Mouse (Mus musculus): ENCODE data around the gene Calm3. TPM values are rescaled to one million over a fixed set of nuclear protein-coding genes. Genes with fewer than 3 reads are reported as not detected.
A peak's percentile ranks its signal among the peaks of the same experiment; 100 is the strongest.

Gene Calm3
- total and polyA plus RNA-seq, 2 experiments from 2014 or later = 107 to 342 TPM

GRCm38 (mm10) chr7:16895511-16895910 lies 28.4 kb downstream of the Calm3 start:
- DNase-seq (ENCODE audit: low spot score) (no peak), ATAC-seq (ENCODE audit: insufficient read depth, low read depth) (no peak)
- H3K4me3 ChIP-seq (ENCODE audit: low read depth, low read length) = 0 out of 2 replicates have a peak overlapping the region, but pooled peaks have one; percentile 14
- WGBS = 34% methylated on average over 10 of the region's 10 CpGs
- peaks cover 30% of the 10 kb centered on the region for H3K27me3 ChIP-seq (ENCODE audit: control insufficient read depth, insufficient read depth, low read length)
- peak overlapping the region; percentile 40; the same call in 1 of the 2 replicates for H3K4me2 ChIP-seq (ENCODE audit: low read depth, low read length)
- TF ChIP-seq EP300 (IDR thresholded peaks at IDR 0.05; ENCODE audit: low read depth) (no peak), CTCF (IDR thresholded peaks at IDR 0.05; ENCODE audit: low read depth) (no peak)
- H3K36me3 ChIP-seq (replicated peaks; ENCODE audit: control insufficient read depth, insufficient read depth, low read length) = no peaks in the 10 kb centered on the region
- H3K4me1 ChIP-seq (ENCODE audit: control insufficient read depth, insufficient read depth) = no peaks in the 10 kb centered on the region; the same call in 1 of the 2 replicates
- no peaks in the 10 kb centered on the region for H3K9me3 ChIP-seq (replicated peaks; ENCODE audit: control insufficient read depth, low read length)
- H3K9ac ChIP-seq (replicated peaks; ENCODE audit: low read depth, low read length) = no peak overlapping the region
- H3K27ac ChIP-seq (ENCODE audit: low read depth) = no peak overlapping the region

- Histone ChIP-seq H3K9ac (replicated peaks; ENCODE audit: low read depth, low read length) (no peak overlapping the region), H3K9me3 (replicated peaks; ENCODE audit: control insufficient read depth, low read length) (no peaks in the 10 kb centered on the region), H3K4me3 (ENCODE audit: low read depth, low read length) (0 out of 2 replicates have a peak overlapping the region, but pooled peaks have one; percentile 14), H3K27ac (ENCODE audit: low read depth) (no peak overlapping the region), H3K27me3 (ENCODE audit: control insufficient read depth, insufficient read depth, low read length) (peaks cover 27% of the 10 kb centered on the region), H3K36me3 (replicated peaks; ENCODE audit: control insufficient read depth, insufficient read depth, low read length) (no peaks in the 10 kb centered on the region), H3K4me2 (ENCODE audit: low read depth, low read length) (peak overlapping the region; percentile 40; the same call in 1 of the 2 replicates), H3K4me1 (ENCODE audit: control insufficient read depth, insufficient read depth) (no peaks in the 10 kb centered on the region; the same call in 1 of the 2 replicates)
- ATAC-seq (ENCODE audit: insufficient read depth, low read depth) (peak; percentile 24; the same call in 1 of the 2 replicates), DNase-seq (ENCODE audit: low spot score) (peak; percentile 59)
- 0% methylated on average over 24 of the region's 24 CpGs for WGBS
- TF ChIP-seq CTCF (IDR thresholded peaks at IDR 0.05; ENCODE audit: low read depth) = peak; percentile 84
- TF ChIP-seq EP300 (IDR thresholded peaks at IDR 0.05; ENCODE audit: low read depth) = no peak
These were observed 28.9 kb downstream of the Calm3 start for GRCm38 (mm10) chr7:16895000-16895399.

- Histone ChIP-seq H3K9me3 (replicated peaks; ENCODE audit: control insufficient read depth, low read length) (no peaks in the 10 kb centered on the region), H3K9ac (replicated peaks; ENCODE audit: low read depth, low read length) (no peak overlapping the region), H3K4me3 (ENCODE audit: low read depth, low read length) (no peak overlapping the region), H3K36me3 (replicated peaks; ENCODE audit: control insufficient read depth, insufficient read depth, low read length) (no peaks in the 10 kb centered on the region), H3K27me3 (ENCODE audit: control insufficient read depth, insufficient read depth, low read length) (peaks cover 27% of the 10 kb centered on the region), H3K4me2 (ENCODE audit: low read depth, low read length) (no peak overlapping the region), H3K27ac (ENCODE audit: low read depth) (no peak overlapping the region), H3K4me1 (ENCODE audit: control insufficient read depth, insufficient read depth) (no peaks in the 10 kb centered on the region; the same call in 1 of the 2 replicates)
- ATAC-seq (ENCODE audit: insufficient read depth, low read depth) (no peak), DNase-seq (ENCODE audit: low spot score) (no peak)
- TF ChIP-seq EP300 (IDR thresholded peaks at IDR 0.05; ENCODE audit: low read depth) = no peak
- TF ChIP-seq CTCF (IDR thresholded peaks at IDR 0.05; ENCODE audit: low read depth) = no peak
- 14% methylated on average over 4 of the region's 4 CpGs for WGBS
These were observed 29.6 kb downstream of the Calm3 start for GRCm38 (mm10) chr7:16894279-16894678.

GRCm38 (mm10) chr7:16893612-16894011 lies 30.3 kb downstream of the Calm3 start:
- Histone ChIP-seq H3K9me3 (replicated peaks; ENCODE audit: control insufficient read depth, low read length) (no peaks in the 10 kb centered on the region), H3K36me3 (replicated peaks; ENCODE audit: control insufficient read depth, insufficient read depth, low read length) (no peaks in the 10 kb centered on the region), H3K9ac (replicated peaks; ENCODE audit: low read depth, low read length) (no peak overlapping the region), H3K4me1 (ENCODE audit: control insufficient read depth, insufficient read depth) (no peaks in the 10 kb centered on the region; the same call in 1 of the 2 replicates), H3K27me3 (ENCODE audit: control insufficient read depth, insufficient read depth, low read length) (peaks cover 27% of the 10 kb centered on the region), H3K4me2 (ENCODE audit: low read depth, low read length) (no peak overlapping the region), H3K4me3 (ENCODE audit: low read depth, low read length) (no peak overlapping the region), H3K27ac (ENCODE audit: low read depth) (no peak overlapping the region)
- DNase-seq (ENCODE audit: low spot score) = no peak
- TF ChIP-seq CTCF (IDR thresholded peaks at IDR 0.05; ENCODE audit: low read depth) (no peak), EP300 (IDR thresholded peaks at IDR 0.05; ENCODE audit: low read depth) (no peak)
- 16% methylated on average over 6 of the region's 6 CpGs for WGBS
- no peak for ATAC-seq (ENCODE audit: insufficient read depth, low read depth)

GRCm38 (mm10) chr7:16892352-16892730 lies 31.6 kb downstream of the Calm3 start:
- DNase-seq (ENCODE audit: low spot score) (no peak), ATAC-seq (ENCODE audit: insufficient read depth, low read depth) (no peak)
- H3K27me3 ChIP-seq (ENCODE audit: control insufficient read depth, insufficient read depth, low read length) = peaks cover 27% of the 10 kb centered on the region
- no peaks in the 10 kb centered on the region for H3K9me3 ChIP-seq (replicated peaks; ENCODE audit: control insufficient read depth, low read length)
- TF ChIP-seq EP300 (IDR thresholded peaks at IDR 0.05; ENCODE audit: low read depth) = no peak
- TF ChIP-seq CTCF (IDR thresholded peaks at IDR 0.05; ENCODE audit: low read depth) = no peak
- H3K4me3 ChIP-seq (ENCODE audit: low read depth, low read length) = peak overlapping the region; percentile 30; the same call in 1 of the 2 replicates
- no peaks in the 10 kb centered on the region; the same call in 1 of the 2 replicates for H3K4me1 ChIP-seq (ENCODE audit: control insufficient read depth, insufficient read depth)
- peak overlapping the region; percentile 62; the same call in 1 of the 2 replicates for H3K4me2 ChIP-seq (ENCODE audit: low read depth, low read length)
- H3K36me3 ChIP-seq (replicated peaks; ENCODE audit: control insufficient read depth, insufficient read depth, low read length) = no peaks in the 10 kb centered on the region; the same call in 1 of the 2 replicates
- 33% methylated on average over 9 of the region's 9 CpGs for WGBS
- no peak overlapping the region for H3K9ac ChIP-seq (replicated peaks; ENCODE audit: low read depth, low read length)
- H3K27ac ChIP-seq (ENCODE audit: low read depth) = no peak overlapping the region

Measured in heart, postnatal 0 days (tissue).